Mouse (Mus musculus) intestine, postnatal 0 days (tissue): ENCODE results near the gene Plekha5. TPM values are rescaled to one million over a fixed set of nuclear protein-coding genes. Genes with fewer than 3 reads are reported as not detected.
A peak's percentile ranks its signal among the peaks of the same experiment; 100 is the strongest.

Source experiments
- ATAC-seq: fragments of 200-750 bp; cut with Nextera tagmentation; 2 replicates; pipeline ENCODE4 v1.8.0; 2017; ENCODE audit warnings: mild to moderate bottlenecking, moderate TSS enrichment, moderate library complexity
- H3K27ac ChIP-seq: fragments of 300-500 bp; sonication (generic); 2 replicates; pipeline ENCODE4 v1.5.1; 2014; ENCODE audit warnings: mild to moderate bottlenecking, low read depth, low read length, moderate library complexity
- H3K27me3 ChIP-seq: fragments of 300-500 bp; sonication (generic); replicated peaks from 2 replicates; pipeline ENCODE4 v1.6.1; 2014; ENCODE audit warnings: low read length, mixed read lengths; ENCODE audit not compliant: control insufficient read depth, insufficient read depth
- H3K36me3 ChIP-seq: fragments of 300-500 bp; sonication (generic); 2 replicates; pipeline ENCODE4 v1.6.1; 2014; ENCODE audit warnings: mild to moderate bottlenecking, moderate library complexity; ENCODE audit not compliant: control insufficient read depth, insufficient read depth
- H3K4me1 ChIP-seq: fragments of 300-500 bp; sonication (generic); replicated peaks from 2 replicates; pipeline ENCODE4 v1.6.1; 2014; ENCODE audit warnings: antibody characterized with exemption, low read length, mixed read lengths; ENCODE audit not compliant: control insufficient read depth, insufficient read depth
- H3K4me2 ChIP-seq: fragments of 300-500 bp; sonication (generic); replicated peaks from 2 replicates; pipeline ENCODE4 v1.6.1; 2014; ENCODE audit warnings: low read depth, mild to moderate bottlenecking, moderate library complexity
- H3K4me3 ChIP-seq: fragments of 300-500 bp; sonication (generic); 2 replicates; pipeline ENCODE4 v1.5.1; 2014; ENCODE audit warnings: low read depth, low read length
- H3K9ac ChIP-seq: fragments of 300-500 bp; sonication (generic); 2 replicates; pipeline ENCODE4 v1.6.1; 2014; ENCODE audit warnings: mild to moderate bottlenecking, low read depth, low read length
- H3K9me3 ChIP-seq: fragments of 300-500 bp; sonication (generic); 2 replicates; pipeline ENCODE4 v1.6.1; 2016; ENCODE audit warnings: mixed run types; ENCODE audit not compliant: control insufficient read depth
- CTCF ChIP-seq: sonication (generic); IDR thresholded peaks from 2 replicates; pipeline ENCODE4 v1.5.1; 2016; ENCODE audit warnings: low read depth, mild to moderate bottlenecking, control low read depth, antibody characterized with exemption, moderate library complexity
- WGBS: fragments of 180-500 bp; shearing (Covaris S2); extraction: QIAGEN DNeasy Blood & Tissue Kit; methylation state at CpG from one replicate; pipeline ENCODE4 v1.1.7; 2014; 5-methylcytosine and 5-hydroxymethylcytosine counted together
- polyA plus RNA-seq: library from polyadenylated mRNA; unstranded; fragments of >200 nt; fragmentation: Nextera tagmentation; extraction: Ambion mirVana; gene quantifications from 2 replicates; pipeline ENCODE4 v1.2.1, GENCODE M21; 2015

Plekha5 gene
- polyA plus RNA-seq, 1 experiment from 2014 or later, result 18.0 TPM

DNA sequence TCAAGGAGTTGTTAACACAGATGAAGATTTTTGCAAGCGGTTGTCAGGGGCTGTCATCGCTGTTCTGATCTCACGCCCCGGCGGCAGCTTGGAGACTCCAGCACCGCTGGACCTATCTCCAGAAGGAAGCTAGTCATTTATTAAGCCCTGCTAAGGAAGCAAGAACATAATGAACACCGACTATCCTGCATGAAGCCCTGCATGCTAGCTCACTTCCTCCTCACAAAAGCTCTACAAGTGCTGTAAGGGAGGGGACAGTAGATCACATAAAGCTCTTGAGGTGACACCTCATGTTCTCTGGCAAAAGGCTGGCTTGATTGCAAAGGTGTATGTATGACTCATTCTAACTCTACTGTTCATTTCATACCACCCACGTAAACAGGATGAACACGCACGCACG lies 190.9 kb downstream of the Plekha5 start:
- Histone ChIP-seq H3K4me2 (no peak overlapping the region), H3K9ac (no peak overlapping the region), H3K4me3 (no peak overlapping the region), H3K27me3 (no peaks in the 10 kb centered on the region), H3K27ac (no peak overlapping the region), H3K4me1 (no peaks in the 10 kb centered on the region), H3K9me3 (no peaks in the 10 kb centered on the region), H3K36me3 (no peaks in the 10 kb centered on the region)
- peak; percentile 73 for ATAC-seq
- WGBS, result 57% methylated on average over 11 of the region's 11 CpGs
- no peak for TF ChIP-seq CTCF

DNA sequence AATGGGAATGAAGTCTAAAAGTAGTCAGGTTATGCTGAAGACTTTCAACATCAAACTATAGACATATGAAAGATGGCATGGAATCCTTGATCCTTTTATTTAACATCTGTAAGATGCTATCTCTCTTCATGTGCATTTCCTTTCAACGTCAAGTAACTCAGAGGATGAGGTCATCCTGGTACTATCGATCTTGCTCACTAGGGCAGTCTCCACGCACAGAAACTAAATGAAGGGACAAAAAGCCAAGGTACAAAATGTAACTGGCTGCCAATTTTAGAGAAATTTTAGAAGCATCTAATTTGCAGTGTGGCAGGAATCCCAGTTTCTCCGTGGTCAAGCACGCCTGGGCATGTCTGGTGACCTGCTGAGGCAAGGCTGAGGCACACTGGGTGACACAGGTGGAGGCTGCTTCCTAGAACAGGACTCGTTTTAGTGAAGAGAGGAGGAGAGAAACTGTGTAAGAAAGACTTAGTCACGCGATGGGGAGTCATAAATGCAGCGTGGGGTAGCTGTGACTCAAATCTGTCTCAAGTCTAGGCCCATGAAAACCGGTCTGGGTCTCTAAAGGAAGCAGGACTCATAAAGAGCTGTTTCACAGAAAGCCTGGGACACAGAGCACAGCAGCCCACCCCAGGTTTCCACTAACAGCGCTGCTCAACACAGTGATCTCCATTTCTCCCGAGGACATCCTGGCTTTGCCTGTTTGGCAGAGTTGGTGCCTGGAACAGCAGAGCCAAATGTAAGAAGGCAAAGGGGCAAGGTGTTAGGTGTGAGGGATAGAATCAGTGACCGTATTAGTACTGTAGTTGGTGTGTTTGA lies 196.9 kb downstream of the Plekha5 start:
- ATAC-seq, result no peak
- 61% methylated on average over 13 of the region's 13 CpGs for WGBS
- Histone ChIP-seq H3K27ac (no peak overlapping the region), H3K4me1 (0 out of 2 replicates have a peak, but pooled peaks cover 2% of the 10 kb centered on the region), H3K27me3 (no peaks in the 10 kb centered on the region), H3K9me3 (no peaks in the 10 kb centered on the region), H3K9ac (no peak overlapping the region), H3K4me2 (no peak overlapping the region), H3K4me3 (no peak overlapping the region), H3K36me3 (no peaks in the 10 kb centered on the region)
- no peak for TF ChIP-seq CTCF

DNA sequence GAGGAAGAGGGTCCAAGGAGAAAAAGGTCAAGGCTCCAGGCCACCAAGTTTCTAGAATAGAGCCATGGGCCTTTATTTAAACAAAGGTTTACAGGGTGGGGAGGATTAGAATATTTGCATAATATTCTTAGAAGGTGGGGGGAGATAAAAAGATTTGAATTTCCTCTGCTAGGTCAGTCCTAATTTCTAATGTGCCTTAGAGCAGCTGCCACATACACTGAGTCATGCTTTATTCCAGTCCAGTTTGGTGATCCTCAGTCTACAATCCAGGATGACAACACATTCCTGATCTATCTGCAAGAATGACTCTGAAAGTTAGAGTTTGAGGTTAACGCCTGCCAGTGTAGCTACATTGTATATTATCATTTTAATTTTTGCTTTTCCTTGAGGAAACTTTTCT lies 197.8 kb downstream of the Plekha5 start:
- Histone ChIP-seq H3K27ac (no peak overlapping the region), H3K36me3 (no peaks in the 10 kb centered on the region), H3K27me3 (no peaks in the 10 kb centered on the region), H3K9me3 (no peaks in the 10 kb centered on the region), H3K4me2 (no peak overlapping the region), H3K9ac (no peak overlapping the region), H3K4me3 (no peak overlapping the region), H3K4me1 (0 out of 2 replicates have a peak, but pooled peaks cover 3% of the 10 kb centered on the region)
- WGBS, result 87% methylated on average over 1 of the region's 1 CpGs
- ATAC-seq, result no peak
- TF ChIP-seq CTCF, result no peak

DNA sequence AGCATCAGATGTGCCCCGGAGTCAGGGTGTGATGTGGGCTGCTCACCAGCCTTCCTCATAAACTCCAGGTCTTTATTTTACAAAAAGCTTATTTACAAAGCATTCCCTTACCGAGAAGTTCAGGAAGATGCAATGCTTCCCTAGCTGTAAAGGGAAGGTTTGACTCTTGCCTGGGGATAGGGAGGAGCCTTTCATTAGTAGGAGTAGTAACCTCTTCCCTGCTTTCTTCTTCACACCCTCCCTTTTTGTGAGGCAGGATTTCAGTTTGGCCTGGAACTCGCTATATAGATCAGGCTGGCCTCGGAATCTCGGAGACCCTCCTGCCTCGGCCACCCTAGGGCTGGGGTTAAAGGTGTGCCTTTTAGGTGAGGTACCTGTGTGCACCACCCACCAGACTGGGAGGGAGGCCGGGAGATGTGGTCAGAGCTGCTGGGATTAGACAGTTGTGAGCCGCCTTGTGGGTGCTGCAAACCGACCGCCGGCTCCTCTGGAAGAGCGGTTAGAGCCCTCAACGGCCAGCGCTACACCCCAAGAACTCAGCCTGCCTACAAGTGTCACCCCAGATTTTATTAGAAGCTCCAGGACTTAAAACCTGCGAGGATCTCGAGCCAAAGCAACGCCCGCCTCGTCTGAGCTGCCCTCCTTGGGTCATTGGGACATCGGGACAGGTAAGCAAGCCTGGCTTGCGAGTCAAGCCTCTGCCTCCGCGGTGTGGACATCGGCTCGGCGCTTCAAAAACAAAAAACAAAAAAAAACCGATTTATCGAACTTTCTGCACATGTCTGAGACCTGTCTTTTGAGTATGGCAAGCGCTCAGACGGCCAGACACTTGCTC lies 198.8 kb downstream of the Plekha5 start, which contains the start of gene Aebp2:
Gene Aebp2, plus strand, starts transcription at position 273 of the 835 bp plus-strand sequence.
- TF ChIP-seq CTCF, result no peak
- peak within 1 kb of the TSS; percentile 97 for H3K9ac ChIP-seq
- no peaks in the 10 kb centered on the region for H3K36me3 ChIP-seq
- ATAC-seq, result peak; percentile 50; the same call in 1 of the 2 replicates
- H3K4me2 ChIP-seq, result peak within 1 kb of the TSS; percentile 86
- H3K27me3 ChIP-seq, result no peaks in the 10 kb centered on the region
- peak within 1 kb of the TSS; percentile 97 for H3K4me3 ChIP-seq
- 46% methylated on average over 30 of the region's 30 CpGs for WGBS
- peak within 1 kb of the TSS; percentile 92 for H3K27ac ChIP-seq
- H3K9me3 ChIP-seq, result no peaks in the 10 kb centered on the region
- H3K4me1 ChIP-seq, result peaks cover 3% of the 10 kb centered on the region

DNA sequence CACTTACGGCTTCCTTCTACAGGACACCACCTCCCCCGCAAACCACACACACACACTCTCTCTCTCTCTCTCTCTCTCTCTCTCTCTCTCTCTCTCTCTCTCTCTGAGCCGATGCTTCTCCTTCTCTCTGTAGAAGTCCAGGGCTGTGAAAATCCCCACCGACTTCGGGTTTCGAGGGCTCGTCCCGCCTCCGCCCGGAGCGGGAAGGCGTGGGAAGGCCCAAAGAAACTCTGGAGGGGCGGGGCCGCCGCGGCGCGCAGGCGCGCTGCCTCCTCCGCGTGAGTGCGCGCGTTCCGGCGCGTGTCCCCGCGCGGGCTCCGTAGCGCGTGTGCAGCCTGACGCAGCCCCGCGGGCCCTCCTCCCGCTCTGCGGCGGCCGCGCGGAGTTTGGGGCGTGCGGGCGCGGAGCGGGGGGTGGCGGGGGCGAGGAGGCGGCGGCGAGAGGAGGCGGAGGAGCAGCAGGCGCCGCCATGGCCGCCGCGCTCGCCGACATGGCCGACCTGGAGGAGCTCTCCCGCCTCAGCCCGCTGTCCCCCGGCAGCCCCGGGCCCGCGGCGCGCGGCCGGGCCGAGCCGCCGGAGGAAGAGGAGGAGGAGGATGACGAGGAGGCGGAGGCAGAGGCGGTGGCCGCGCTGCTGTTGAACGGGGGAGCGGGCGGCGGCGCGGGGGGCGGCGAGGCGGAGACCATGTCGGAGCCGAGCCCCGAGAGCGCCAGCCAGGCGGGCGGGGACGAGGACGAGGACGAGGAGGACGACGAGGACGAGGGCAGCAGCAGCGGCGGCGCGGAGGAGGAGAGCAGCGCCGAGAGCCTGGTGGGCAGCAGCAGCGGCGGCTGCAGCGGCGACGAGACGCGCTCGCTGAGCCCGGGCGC lies 199.6 kb downstream of the Plekha5 start:
- no peaks in the 10 kb centered on the region for H3K9me3 ChIP-seq
- no peaks in the 10 kb centered on the region for H3K36me3 ChIP-seq
- peak overlapping the region; percentile 97 for H3K9ac ChIP-seq
- TF ChIP-seq CTCF, result no peak
- peak; percentile 97 for ATAC-seq
- H3K27ac ChIP-seq, result peak overlapping the region; percentile 92
- peaks cover 3% of the 10 kb centered on the region for H3K4me1 ChIP-seq
- peak overlapping the region; percentile 97 for H3K4me3 ChIP-seq
- peak overlapping the region; percentile 86 for H3K4me2 ChIP-seq
- under 1% methylated on average over 79 of the region's 117 CpGs for WGBS
- H3K27me3 ChIP-seq, result no peaks in the 10 kb centered on the region
